Mouse (Mus musculus) urinary bladder, postnatal 36 days (tissue): ENCODE data around the gene Rtl1.

Experiments
- DNase-seq, 2 experiments: peaks; one replicate each; pipeline ENCODE4 v3.0.0; 2022; ENCODE audit warnings: low spot score in 2 of 2, mixed read lengths in 1 of 2

Rtl1 gene

GRCm38 (mm10) chr12:109572259-109572658 lies 27.9 kb downstream of the Rtl1 start:
- DNase-seq: no peak

GRCm38 (mm10) chr12:109560111-109560695 lies 39.9 kb downstream of the Rtl1 start:
- no peak for DNase-seq

GRCm38 (mm10) chr12:109558891-109559487 lies 41.1 kb downstream of the Rtl1 start:
- no peak for DNase-seq

GRCm38 (mm10) chr12:109558226-109558824 lies 41.8 kb downstream of the Rtl1 start:
- no peak for DNase-seq

- no peak for DNase-seq
These were observed 44.2 kb downstream of the Rtl1 start for GRCm38 (mm10) chr12:109555837-109556409.

- DNase-seq: no peak
These were observed 46.6 kb downstream of the Rtl1 start for GRCm38 (mm10) chr12:109553568-109553967.

- DNase-seq: no peak
These were observed 47.2 kb downstream of the Rtl1 start for GRCm38 (mm10) chr12:109552754-109553525.

GRCm38 (mm10) chr12:109551771-109552170 lies 48.4 kb downstream of the Rtl1 start:
- no peak for DNase-seq

GRCm38 (mm10) chr12:109547085-109547484 lies 53.0 kb downstream of the Rtl1 start:
- no peak for DNase-seq

- DNase-seq: no peak
These were observed 54.0 kb downstream of the Rtl1 start for GRCm38 (mm10) chr12:109545875-109546732.

GRCm38 (mm10) chr12:109543281-109543923 lies 56.7 kb downstream of the Rtl1 start:
- no peak for DNase-seq

- peak in 1 of 2 experiments; percentile 22 for DNase-seq
These were observed 57.4 kb downstream of the Rtl1 start for GRCm38 (mm10) chr12:109542635-109543249.

- DNase-seq: no peak
These were observed 58.1 kb downstream of the Rtl1 start for GRCm38 (mm10) chr12:109542011-109542410.

- no peak for DNase-seq
These were observed 58.6 kb downstream of the Rtl1 start for GRCm38 (mm10) chr12:109541540-109541899.

- peak; percentile 15 to 19 for DNase-seq
These were observed 59.2 kb downstream of the Rtl1 start for GRCm38 (mm10) chr12:109540739-109541539.

- DNase-seq: no peak
These were observed 60.2 kb downstream of the Rtl1 start for GRCm38 (mm10) chr12:109539950-109540349.
